Mouse (Mus musculus) neural tube, embryonic 10.5 days (tissue): Measurements from ENCODE around the gene Mamdc2.
"Not testable (repeated sequence)": the region's sequence is repeated elsewhere in the genome, so short reads cannot be mapped to it uniquely, and the experiment has no call there.

ENCODE experiments used
- DNase-seq: peaks from one replicate; pipeline ENCODE4 v3.0.0-alpha.2; 2017; ENCODE audit warnings: low spot score; ENCODE audit errors: extremely low spot score

The Mamdc2 gene

DNA sequence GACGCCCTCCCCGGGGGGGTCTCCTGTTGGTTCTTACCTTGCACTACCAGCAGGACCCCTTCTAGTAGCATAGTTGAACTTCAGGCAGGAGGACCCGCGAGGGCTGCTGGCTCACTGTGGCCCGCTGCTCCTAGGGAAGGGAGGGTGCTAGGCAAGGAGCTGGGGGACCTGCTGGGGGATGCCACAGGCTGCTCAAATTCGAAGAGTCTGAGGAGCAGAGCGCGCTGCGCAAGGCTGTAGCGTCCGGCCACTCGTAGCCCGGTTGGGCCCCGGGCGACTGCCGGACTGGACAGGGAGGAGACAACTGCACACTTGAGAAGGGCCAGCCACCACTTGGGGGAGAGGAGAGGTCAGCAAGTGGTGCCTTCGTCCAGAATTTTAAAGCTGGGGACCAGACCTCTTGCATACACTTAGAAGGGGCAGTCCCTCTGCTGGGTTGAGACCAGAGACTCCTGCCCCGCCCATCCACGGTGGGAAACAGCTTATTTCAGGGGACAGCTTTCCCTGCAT is at the start of gene Mamdc2:
Gene Mamdc2, minus strand, starts transcription at position 455 of the 510 bp plus-strand sequence.
- DNase-seq = peak; percentile 56

DNA sequence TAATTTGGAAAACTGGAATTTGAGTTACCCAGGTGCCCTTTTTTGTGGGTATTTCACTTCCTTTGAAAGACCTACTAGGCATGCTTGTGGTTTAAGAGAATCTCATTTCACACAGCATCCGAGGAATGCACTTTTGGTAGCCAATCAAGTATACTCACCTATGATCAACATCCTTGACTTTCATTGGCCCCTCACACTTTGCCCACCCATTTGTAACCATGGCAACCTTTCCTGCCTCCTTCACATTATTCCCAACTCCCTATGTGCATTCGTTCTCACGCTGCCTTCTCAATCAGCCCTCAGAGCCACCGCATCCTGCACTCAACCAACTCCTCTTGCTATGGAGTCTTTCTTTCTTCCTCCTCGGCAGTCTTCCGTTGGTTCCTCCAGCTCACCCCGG is 49.8 kb upstream of the Mamdc2 start:
- DNase-seq = no peak

DNA sequence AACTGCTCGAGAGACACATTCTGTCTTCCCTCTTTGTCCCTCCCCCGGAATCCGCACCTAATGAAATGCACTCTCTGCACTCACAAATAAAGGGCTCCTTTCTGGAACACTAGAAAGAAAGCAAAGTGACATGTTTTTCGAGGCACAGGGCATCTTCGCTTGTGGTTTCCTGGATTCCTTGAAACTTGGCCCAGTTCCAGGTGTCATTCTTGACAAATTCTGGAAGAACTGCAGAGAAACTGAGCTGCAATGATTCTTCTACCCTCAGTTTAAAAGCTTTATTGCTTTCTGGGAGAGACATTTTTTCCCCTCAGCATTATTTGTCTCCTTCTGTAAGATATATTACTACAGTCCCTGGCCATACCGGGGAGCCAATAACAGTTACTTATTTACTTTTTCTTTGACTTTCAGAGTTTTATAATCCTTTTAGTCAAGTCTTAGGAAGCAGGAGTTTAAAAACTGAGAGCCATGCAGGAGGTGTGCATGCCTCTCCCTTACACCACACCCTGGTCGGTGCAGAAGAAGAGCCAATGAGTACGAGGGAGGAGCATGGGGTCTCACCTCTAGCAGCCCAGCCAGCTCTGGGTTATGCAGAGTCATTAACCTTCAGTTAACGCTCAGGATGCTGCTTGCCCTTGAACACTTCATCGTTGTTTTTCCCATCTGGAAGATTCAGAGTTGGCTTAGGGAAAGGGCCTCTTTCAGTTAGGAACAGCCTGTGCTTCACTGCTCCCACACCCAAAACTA is 49.1 kb upstream of the Mamdc2 start:
- no peak for DNase-seq

DNA sequence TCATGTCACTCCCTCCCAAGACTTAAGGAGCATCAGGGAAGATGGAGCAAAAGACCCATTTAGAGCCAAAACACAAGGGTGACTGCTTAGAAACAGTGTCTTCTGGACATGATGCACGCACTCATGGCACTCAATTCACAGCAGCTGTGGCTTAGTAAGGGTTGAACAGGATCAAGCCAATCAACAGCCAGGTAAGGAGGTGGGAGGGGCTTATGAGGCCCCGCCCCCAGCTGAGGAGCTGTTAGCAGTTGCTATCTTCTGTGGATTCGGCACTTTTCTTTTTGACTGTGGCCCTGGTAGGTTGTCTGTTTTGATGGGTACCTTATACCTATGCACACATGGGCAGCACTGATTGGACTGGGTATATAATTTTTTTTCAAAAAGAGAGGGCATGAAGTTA is 48.3 kb upstream of the Mamdc2 start:
- DNase-seq = no peak

DNA sequence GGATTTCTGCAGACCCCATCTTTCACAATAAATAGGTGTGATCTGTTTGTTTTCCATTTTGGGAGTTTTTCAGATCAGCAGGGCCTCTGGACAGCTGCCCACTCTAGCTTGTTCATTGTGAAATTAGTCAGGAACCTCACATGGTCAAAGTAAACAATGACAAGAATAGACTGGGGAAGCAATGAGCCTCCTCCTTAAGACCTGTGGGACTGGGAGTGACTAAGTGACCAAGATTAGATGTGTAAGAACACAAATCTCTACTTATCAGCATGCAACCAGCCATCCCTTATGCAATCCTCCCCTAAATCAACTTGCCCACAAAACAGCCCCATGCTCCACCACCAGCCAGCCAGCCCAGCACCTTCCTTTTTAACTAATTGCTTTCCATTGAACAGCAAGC is 44.4 kb upstream of the Mamdc2 start:
- no peak for DNase-seq

DNA sequence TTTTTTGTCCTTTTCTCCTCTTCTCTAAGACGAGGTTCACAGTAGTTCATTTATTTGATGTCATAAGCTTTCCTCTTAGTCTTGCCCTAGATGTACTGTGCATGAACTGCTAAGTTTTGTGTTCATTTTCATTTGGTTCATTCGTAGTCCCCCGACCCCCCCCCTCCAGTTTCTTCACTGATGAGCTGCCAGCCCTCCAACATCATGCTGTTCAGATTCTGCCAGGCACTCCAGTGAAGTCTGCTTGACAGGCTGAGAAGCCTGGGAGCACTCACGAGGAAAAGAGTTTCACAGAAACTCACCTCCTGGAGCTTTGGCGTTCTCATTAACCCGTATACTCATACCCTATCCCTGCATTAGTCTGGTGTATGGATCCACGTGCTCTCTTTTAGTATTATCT is 42.5 kb upstream of the Mamdc2 start:
- DNase-seq = not testable (repeated sequence)

DNA sequence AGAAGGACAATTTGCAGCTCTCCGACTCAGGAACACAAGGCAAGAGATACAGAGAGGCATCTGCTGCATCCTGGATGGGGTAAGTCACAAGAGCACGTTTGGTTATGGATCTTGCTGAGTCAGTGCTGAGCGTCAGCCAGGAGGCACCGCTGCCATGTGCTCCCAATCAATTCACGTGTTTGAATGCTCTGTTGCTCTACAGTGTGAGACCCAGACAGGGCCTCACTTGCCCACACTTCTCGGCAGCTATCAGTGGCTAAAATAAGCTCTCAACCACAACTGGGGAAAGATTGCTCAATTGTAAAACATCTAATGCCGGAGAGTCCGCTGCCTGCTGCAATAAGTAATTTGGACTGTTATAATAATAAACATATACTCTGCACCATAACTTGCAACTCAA is 41.5 kb upstream of the Mamdc2 start:
- DNase-seq = no peak

DNA sequence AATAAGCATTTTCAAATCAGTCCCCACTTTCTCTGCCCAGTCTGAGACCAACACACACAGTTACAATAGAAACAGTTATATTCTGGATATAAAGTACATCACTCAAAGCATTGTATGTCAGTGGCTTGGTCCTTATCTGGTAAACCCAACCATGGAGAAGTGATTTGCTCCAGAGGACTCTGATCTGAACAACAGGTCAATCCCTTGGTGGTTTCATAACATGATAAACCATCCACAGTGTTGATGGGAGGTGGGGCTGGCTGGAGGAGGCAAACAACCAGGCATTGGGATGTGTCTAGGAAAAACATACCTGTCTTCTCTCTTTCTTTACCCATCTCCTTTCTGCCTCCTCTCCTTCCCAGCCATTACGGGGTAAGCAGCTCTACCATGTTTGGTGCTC is 39.2 kb upstream of the Mamdc2 start:
- no peak for DNase-seq

DNA sequence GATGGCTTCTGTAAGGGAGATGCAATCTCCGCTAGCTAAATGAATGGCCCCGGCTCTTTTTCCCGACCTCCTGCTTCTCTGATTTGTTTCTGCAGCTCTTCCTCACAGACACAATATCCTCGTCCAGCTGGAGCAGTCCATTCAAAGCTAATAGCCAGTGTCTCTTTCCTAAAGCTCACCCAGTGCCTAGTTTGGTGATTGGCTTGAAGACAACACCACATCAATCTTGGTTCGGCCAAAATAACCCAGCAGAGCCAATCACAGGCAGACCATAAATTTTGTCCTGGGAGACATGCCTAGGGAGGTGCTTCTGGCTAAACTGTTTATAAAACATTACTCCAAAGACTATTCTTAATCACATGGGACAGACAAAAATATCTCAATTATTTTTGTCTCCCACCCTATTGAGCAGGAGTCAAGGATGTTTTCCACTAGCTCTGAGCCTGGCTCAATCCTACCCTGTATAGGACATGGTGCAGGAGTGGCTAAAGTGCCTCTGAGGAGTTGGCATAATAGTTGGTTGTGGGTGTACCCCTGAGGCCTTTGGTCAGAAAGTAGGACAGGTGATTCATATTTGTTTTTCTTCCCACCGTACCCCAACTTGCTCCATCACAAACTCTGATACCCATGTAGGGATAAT is 38.5 kb upstream of the Mamdc2 start:
- no peak for DNase-seq

DNA sequence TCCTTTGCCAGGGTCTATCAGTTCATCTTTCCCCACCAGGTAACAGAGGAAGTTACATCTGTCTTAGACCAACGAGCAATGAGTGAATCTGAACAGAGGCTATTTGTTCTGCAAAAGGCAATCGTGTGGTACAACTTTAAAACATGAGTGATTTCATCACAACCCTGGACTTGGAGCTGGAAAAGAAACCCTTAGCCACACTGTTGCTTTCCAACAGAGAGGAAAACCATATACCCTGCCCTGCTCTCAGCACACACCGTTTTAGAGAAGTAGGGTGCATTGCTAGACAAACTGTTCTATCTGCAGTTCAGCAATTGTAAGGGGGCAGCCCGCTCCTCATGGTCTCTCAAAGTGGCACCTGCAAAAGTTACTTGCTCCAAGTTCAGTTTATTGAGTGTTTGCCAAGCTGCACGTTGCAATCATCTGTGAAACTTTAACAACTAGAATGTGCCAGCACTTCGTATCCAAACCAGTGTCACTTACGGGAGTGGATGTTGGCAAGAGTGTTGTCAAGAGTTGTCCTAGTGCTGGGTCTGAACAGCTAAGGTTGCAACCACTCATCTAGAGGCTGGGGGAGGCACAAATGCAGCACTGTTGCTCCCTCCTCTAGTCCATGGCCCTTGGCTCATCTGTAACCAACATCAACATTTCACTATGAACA is 37.8 kb upstream of the Mamdc2 start:
- DNase-seq = no peak

DNA sequence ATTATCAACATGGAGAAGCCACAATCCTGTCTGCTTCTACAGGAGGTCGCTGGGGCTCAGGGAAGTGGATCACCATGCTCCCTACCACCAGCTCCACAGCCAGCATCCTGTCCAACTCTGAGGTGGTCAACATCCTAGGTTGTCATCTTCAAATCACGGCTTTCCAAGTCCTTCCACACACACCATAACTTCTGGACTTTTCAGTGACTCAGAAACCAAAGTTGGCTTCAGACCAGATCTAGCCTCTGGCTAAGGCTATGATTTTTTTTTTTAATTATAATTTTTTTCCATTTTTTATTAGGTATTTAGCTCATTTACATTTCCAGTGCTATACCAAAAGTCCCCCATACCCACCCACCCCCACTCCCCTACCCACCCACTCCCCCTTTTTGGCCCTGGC is 34.3 kb upstream of the Mamdc2 start:
- not testable (repeated sequence) for DNase-seq

DNA sequence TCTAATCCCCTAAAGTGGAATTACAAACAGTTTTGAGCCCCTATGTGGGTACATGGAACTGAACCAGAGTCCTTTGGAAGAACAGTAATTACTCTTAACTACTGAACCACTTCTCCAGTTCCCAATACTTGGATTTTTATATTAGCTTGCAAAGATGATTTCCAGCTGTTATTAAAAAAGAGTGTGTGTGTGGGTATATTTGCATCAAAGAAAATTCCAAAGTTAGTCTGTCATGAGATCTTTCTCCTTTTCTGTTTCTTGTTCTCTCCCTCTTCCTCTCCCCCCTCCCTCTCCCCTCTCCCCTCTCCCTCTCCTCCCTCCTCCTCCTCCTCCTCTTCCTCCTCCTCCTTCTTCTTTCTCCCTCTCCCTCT is 31.3 kb upstream of the Mamdc2 start:
- no peak for DNase-seq

DNA sequence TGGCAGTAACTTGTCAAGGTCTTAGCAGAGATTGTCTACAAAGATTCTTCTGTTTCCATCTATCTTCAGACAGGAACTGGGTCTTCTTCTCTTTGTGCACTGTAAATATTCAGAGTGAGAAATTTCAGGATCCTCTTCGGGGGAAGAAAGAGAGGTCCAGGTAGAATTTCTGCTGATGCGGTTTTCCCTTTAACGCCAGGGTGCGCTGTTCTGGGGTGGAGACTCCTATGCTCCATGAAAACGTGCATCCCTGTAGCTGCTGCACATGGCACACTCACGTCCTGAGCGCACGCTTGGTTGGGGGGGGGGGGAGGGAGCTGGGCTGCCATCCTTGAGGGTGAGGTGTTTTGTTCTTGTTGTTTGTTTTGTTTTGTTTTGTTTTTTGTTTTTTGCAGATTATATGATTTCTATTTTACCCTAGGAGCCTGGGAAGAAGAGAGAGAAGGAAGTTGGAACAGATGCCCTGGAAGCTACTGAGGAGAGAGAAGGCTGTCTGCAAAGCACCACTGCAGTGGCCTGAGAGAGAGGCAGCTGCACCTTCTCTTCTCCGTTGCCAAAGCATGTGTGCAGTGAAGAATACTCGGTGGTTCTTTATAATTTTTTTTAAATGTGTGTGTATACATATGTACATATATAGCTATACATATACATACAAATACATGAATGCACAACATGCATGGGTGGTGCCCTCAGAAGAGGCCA is 30.8 kb upstream of the Mamdc2 start:
- DNase-seq = peak; percentile 44

DNA sequence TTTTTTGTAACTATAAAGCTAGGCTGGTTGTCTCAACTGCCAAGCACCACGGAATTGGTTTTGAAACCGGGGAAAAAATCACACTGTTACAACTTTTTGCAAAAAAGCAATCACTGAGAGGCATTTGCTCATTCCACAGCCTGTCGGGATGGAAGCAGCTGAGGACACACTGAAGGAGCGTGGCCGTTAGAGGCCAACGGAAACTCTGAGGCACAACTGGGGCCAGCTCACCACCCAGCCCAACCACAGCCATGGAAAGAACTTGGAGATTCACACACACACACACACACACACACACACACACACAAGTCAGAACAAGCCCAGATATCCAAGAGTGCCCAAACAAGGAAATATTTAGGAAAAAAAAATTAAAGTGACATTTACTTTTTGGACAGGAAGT is 29.6 kb upstream of the Mamdc2 start:
- no peak for DNase-seq

DNA sequence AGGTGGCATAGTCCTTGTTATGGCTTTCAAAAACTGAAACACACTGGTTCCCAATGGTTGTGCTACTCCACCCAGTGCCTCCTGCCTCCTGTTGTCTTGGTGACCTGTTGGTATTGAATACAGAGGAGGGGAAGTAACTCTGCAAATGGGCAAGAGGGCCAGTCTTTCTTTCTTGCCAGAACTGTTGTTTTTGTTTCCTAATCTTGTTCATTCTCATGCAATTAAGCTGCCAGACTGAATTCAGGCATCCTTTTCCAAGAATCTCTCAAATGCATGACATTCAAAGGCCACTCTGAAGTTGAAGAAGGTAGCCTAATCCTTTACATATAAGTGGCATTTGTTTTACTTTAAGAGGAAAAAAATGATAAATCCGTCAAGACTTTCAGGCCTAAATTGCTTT is 19.6 kb upstream of the Mamdc2 start:
- no peak for DNase-seq

DNA sequence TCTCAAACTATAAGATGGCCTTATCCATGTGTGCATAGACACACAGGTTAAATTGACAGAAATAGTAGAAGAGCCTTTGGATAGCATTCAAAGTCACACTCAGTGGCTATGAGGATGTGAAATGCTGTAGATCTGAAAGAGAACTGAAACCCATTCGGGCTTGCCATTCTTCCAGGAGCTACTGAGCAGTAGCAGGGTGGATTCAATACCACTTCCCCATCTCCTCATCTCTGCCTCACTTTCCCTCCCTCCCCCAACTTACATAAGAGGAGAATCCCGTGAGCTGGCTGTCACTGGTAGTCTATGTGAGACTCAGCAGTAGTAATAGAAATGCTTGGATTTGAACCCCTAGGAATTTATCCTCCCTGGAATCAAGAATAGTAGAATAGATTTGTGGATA is 18.8 kb upstream of the Mamdc2 start:
- DNase-seq = no peak

DNA sequence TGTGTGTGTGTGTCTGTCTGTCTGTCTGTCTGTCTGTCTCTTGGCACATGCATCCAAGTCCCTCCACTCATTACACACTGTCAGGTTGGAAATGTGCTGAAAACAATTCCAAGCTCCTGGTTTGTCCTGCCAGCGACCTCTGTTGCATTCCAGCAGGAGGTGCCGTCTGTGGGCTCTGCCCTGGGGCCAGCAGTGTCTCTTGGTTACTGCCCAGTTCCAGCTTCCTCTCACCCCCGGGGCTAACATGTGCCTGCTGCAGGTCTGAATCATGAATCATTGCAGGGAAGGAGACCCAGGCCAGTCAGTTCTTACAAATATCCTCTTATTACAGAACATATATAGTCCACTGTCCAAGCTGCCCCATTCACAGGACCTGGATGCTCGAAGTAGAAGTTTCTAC is 9.2 kb upstream of the Mamdc2 start:
- DNase-seq = no peak

DNA sequence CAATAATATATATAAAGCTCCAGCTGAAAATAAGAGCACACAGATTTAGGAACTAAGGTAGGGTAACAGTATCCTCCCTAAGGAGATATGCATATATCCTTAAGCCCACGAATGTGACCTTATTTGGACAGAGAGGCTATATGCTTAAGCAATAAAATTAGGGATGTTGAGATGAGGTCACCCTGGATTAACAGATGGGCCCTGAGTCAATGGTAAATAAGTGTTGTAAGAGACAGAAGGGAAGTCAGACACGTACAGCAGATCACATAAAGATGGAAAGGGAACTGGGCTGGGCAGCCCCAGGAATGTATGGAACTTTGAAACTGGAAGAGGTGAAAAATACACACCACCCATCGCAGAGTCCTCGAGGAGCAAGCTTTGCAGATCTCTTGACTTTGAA is 3.1 kb upstream of the Mamdc2 start:
- no peak for DNase-seq

DNA sequence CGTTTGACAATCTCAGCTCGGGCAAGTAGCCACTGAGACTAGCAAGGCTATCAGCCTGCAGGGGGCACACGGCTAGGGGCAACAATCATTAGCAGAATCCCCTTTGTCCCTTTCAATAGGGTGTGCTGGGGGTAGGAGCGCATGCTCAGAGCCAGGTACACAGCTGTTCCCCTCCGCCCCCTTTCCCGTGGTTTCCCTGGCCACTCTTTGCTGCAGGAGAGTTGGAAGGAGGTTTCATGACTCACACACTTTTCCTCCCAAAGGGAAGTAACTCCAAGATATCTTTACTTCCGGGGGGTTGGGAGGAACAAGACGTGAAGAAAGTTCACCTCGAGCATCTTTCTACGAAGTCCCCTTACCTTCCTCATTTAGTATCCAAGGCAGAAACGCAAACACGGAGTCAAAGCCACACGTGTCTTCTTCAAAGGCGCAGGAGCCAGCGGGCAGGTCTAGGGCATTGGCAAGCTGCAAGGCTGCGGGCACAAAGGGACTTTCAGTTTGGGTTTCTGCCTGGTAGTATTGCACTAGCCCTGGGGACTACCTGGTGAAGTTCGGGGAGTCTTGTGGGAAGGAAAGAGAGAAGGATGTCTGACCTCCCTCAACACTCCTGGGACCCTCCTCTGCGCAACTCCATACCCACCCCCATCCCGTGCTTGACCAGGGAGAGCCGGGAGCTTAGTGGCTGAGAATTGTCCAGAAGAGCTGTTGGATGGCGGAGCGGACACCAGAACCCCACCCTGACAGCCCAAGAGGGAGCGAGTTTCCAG is 838 bp downstream of the Mamdc2 start:
- peak; percentile 59 for DNase-seq

DNA sequence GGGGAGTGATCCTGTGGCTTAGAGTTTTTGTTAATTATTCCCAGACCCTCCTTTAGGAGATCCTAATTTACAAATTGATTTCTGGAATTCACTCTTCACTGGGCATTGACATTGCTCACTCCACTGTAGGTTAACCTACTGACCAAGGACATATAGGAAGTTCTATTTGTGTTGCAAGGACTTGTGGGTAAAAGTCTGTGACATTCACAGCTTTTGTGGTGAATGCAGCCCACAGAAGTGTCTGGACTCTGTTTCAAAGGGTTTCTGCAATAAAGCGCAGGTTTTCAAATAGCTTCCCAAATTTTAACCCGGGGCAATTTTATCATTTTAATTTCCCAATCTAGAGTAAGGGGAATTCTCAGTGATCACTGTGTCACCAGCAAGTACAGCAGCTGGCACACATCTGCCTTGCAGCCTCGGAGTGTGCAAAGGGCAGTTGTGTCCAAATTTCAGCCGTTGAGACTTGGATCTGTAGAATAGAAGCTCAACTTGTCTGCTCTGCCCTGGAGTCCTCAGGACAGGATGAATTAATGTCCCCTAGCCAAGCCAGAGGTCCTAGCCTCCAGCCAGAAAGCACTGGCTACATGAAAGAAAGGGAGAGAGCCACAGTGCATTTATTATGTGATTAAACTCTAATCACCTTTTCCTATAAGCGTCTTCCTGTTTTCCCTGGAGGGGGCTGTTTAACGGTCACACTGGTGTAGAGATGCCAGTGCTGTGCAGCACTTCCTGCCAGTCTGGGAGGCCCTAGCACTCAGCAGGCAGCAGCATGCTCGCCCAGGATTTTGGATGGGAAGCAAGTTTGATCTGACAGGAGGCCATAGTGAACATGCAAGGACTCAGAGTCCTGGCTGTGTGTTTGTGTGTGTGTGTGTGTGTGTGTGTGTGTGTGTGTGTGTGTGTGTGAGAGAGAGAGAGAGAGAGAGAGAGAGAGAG is 3.1 kb downstream of the Mamdc2 start:
- no peak for DNase-seq
